Mouse (Mus musculus) kidney, embryonic 16.5 days (tissue): ENCODE results near the gene Vps29. TPM values are rescaled to one million over a fixed set of nuclear protein-coding genes. Genes with fewer than 3 reads are reported as not detected.
A peak's percentile ranks its signal among the peaks of the same experiment; 100 is the strongest.

Experiments used
- ATAC-seq: fragments of 200-750 bp; cut with Nextera tagmentation; 2 replicates; pipeline ENCODE4 v1.8.0; 2017; ENCODE audit warnings: moderate TSS enrichment; ENCODE audit not compliant: low FRiP score, low TSS enrichment
- H3K27ac ChIP-seq: fragments of 300-500 bp; sonication (generic); 2 replicates; pipeline ENCODE4 v1.5.1; 2014; ENCODE audit warnings: low read length
- H3K27me3 ChIP-seq: fragments of 300-500 bp; sonication (generic); 2 replicates; pipeline ENCODE4 v1.6.1; 2014; ENCODE audit warnings: low read length, control low read depth, mixed read lengths; ENCODE audit not compliant: insufficient read depth
- H3K36me3 ChIP-seq: fragments of 300-500 bp; sonication (generic); 2 replicates; pipeline ENCODE4 v1.6.1; 2014; ENCODE audit warnings: low read length, control low read depth, mixed read lengths; ENCODE audit not compliant: insufficient read depth
- H3K4me1 ChIP-seq: fragments of 300-500 bp; sonication (generic); 2 replicates; pipeline ENCODE4 v1.6.1; 2014; ENCODE audit warnings: low read length, control low read depth, mixed read lengths; ENCODE audit not compliant: insufficient read depth
- H3K4me2 ChIP-seq: fragments of 300-500 bp; sonication (generic); replicated peaks from 2 replicates; pipeline ENCODE4 v1.6.1; 2014; ENCODE audit warnings: low read depth, low read length
- H3K4me3 ChIP-seq: fragments of 300-500 bp; sonication (generic); 2 replicates; pipeline ENCODE4 v1.5.1; 2014; ENCODE audit warnings: mild to moderate bottlenecking, low read length
- H3K9ac ChIP-seq: fragments of 300-500 bp; sonication (generic); replicated peaks from 2 replicates; pipeline ENCODE4 v1.6.1; 2014; ENCODE audit warnings: low read length
- H3K9me3 ChIP-seq: fragments of 300-500 bp; sonication (generic); 2 replicates; pipeline ENCODE4 v1.6.1; 2016; ENCODE audit warnings: low read length, control low read depth
- WGBS: fragments of 180-500 bp; shearing (Covaris S2); extraction: QIAGEN DNeasy Blood & Tissue Kit; methylation state at CpG from one replicate; pipeline ENCODE4 v1.1.7; 2014; 5-methylcytosine and 5-hydroxymethylcytosine counted together
- polyA plus RNA-seq: library from polyadenylated mRNA; unstranded; fragments of >200 nt; fragmentation: Nextera tagmentation; extraction: Ambion mirVana; gene quantifications from 2 replicates; pipeline ENCODE4 v1.2.1, GENCODE M21; 2015

Gene Vps29
- 220 and 234 TPM in 2 replicates for polyA plus RNA-seq

- peak within 1 kb of the TSS; percentile 92 for H3K9ac ChIP-seq
- peak within 1 kb of the TSS; percentile 71 for H3K4me2 ChIP-seq
- H3K4me1 ChIP-seq, result 0 out of 2 replicates have a peak, but pooled peaks cover 5% of the 10 kb centered on the region
- H3K36me3 ChIP-seq, result peaks cover 2% of the 10 kb centered on the region; the same call in 1 of the 2 replicates
- H3K27me3 ChIP-seq, result no peaks in the 10 kb centered on the region
- WGBS, result under 1% methylated on average over 51 of the region's 51 CpGs
- no peaks in the 10 kb centered on the region for H3K9me3 ChIP-seq
- ATAC-seq, result peak; percentile 95
- H3K27ac ChIP-seq, result peak within 1 kb of the TSS; percentile 76
- peak within 1 kb of the TSS; percentile 89 for H3K4me3 ChIP-seq
Observed at GRCm38 (mm10) chr5:122353807-122354491, at the start of gene Vps29, which contains the start of gene Rad9b. Gene Vps29 (plus strand): TSS chr5:122354369. Gene Rad9b (minus strand): TSS chr5:122354233.

- Histone ChIP-seq H3K4me3 (no peak overlapping the region), H3K27ac (no peak overlapping the region; the same call in 1 of the 2 replicates), H3K4me1 (peaks cover 13% of the 10 kb centered on the region), H3K9ac (no peak overlapping the region), H3K27me3 (no peaks in the 10 kb centered on the region), H3K9me3 (no peaks in the 10 kb centered on the region), H3K36me3 (peaks cover 6% of the 10 kb centered on the region; the same call in 1 of the 2 replicates), H3K4me2 (no peak overlapping the region)
- WGBS, result 66% methylated on average over 6 of the region's 6 CpGs
- no peak for ATAC-seq
Observed at GRCm38 (mm10) chr5:122304541-122304940, 49.6 kb upstream of the Vps29 start.

GRCm38 (mm10) chr5:122305472-122305871, 48.7 kb upstream of the Vps29 start:
- H3K27ac ChIP-seq, result no peak overlapping the region
- no peak for ATAC-seq
- WGBS, result 81% methylated on average over 7 of the region's 7 CpGs
- H3K4me1 ChIP-seq, result peaks cover 13% of the 10 kb centered on the region
- H3K9me3 ChIP-seq, result no peaks in the 10 kb centered on the region
- peaks cover 6% of the 10 kb centered on the region; the same call in 1 of the 2 replicates for H3K36me3 ChIP-seq
- no peak overlapping the region for H3K4me2 ChIP-seq
- H3K4me3 ChIP-seq, result no peak overlapping the region
- no peaks in the 10 kb centered on the region for H3K27me3 ChIP-seq
- no peak overlapping the region for H3K9ac ChIP-seq

GRCm38 (mm10) chr5:122306536-122306935, 47.6 kb upstream of the Vps29 start:
- Histone ChIP-seq H3K4me3 (no peak overlapping the region), H3K27ac (no peak overlapping the region), H3K4me1 (peaks cover 13% of the 10 kb centered on the region), H3K9me3 (no peaks in the 10 kb centered on the region), H3K4me2 (no peak overlapping the region), H3K27me3 (no peaks in the 10 kb centered on the region), H3K36me3 (peaks cover 9% of the 10 kb centered on the region; the same call in 1 of the 2 replicates), H3K9ac (no peak overlapping the region)
- no peak for ATAC-seq
- 87% methylated on average over 3 of the region's 3 CpGs for WGBS

- H3K4me2 ChIP-seq, result no peak overlapping the region
- no peaks in the 10 kb centered on the region for H3K9me3 ChIP-seq
- no peaks in the 10 kb centered on the region for H3K27me3 ChIP-seq
- peaks cover 12% of the 10 kb centered on the region for H3K4me1 ChIP-seq
- no peak overlapping the region for H3K9ac ChIP-seq
- WGBS, result 84% methylated on average over 8 of the region's 8 CpGs
- no peak overlapping the region for H3K27ac ChIP-seq
- H3K4me3 ChIP-seq, result no peak overlapping the region
- peaks cover 25% of the 10 kb centered on the region for H3K36me3 ChIP-seq
- ATAC-seq, result no peak
Observed at GRCm38 (mm10) chr5:122310699-122311098, 43.5 kb upstream of the Vps29 start.

- Histone ChIP-seq H3K27ac (no peak overlapping the region), H3K4me2 (no peak overlapping the region), H3K9me3 (no peaks in the 10 kb centered on the region), H3K36me3 (peaks cover 25% of the 10 kb centered on the region), H3K4me3 (no peak overlapping the region), H3K4me1 (peaks cover 12% of the 10 kb centered on the region), H3K27me3 (no peaks in the 10 kb centered on the region), H3K9ac (no peak overlapping the region)
- 82% methylated on average over 7 of the region's 7 CpGs for WGBS
- no peak for ATAC-seq
Observed at GRCm38 (mm10) chr5:122311692-122312091, 42.5 kb upstream of the Vps29 start.

- 95% methylated on average over 4 of the region's 4 CpGs for WGBS
- H3K9me3 ChIP-seq, result no peaks in the 10 kb centered on the region
Observed at GRCm38 (mm10) chr5:122312346-122312745, 41.8 kb upstream of the Vps29 start.

GRCm38 (mm10) chr5:122312942-122313684, 41.1 kb upstream of the Vps29 start:
- 0 out of 2 replicates have a peak overlapping the region, but pooled peaks have one; percentile 14 for H3K9ac ChIP-seq

More at GRCm38 (mm10) chr5:122312346-122312745, 41.8 kb upstream of the Vps29 start:
- Histone ChIP-seq H3K27me3 (no peaks in the 10 kb centered on the region), H3K27ac (no peak overlapping the region), H3K4me1 (peaks cover 12% of the 10 kb centered on the region), H3K36me3 (peaks cover 29% of the 10 kb centered on the region), H3K4me3 (no peak overlapping the region), H3K4me2 (no peak overlapping the region), H3K9ac (no peak overlapping the region)
- no peak for ATAC-seq

GRCm38 (mm10) chr5:122314966-122315667, 39.1 kb upstream of the Vps29 start:
- no peaks in the 10 kb centered on the region for H3K9me3 ChIP-seq
- ATAC-seq, result peak; percentile 97
- H3K36me3 ChIP-seq, result peaks cover 29% of the 10 kb centered on the region; the same call in 1 of the 2 replicates
- H3K4me3 ChIP-seq, result no peak overlapping the region
- H3K9ac ChIP-seq, result no peak overlapping the region
- WGBS, result 49% methylated on average over 20 of the region's 20 CpGs
- peak overlapping the region; percentile 26; the same call in 1 of the 2 replicates for H3K27ac ChIP-seq
- H3K4me1 ChIP-seq, result peaks cover 12% of the 10 kb centered on the region
- H3K4me2 ChIP-seq, result no peak overlapping the region
- H3K27me3 ChIP-seq, result no peaks in the 10 kb centered on the region

More at GRCm38 (mm10) chr5:122312942-122313684, 41.1 kb upstream of the Vps29 start:
- 75% methylated on average over 17 of the region's 17 CpGs for WGBS
- no peak overlapping the region for H3K27ac ChIP-seq
- no peaks in the 10 kb centered on the region for H3K27me3 ChIP-seq
- H3K4me1 ChIP-seq, result peaks cover 12% of the 10 kb centered on the region
- no peak overlapping the region for H3K4me3 ChIP-seq
- no peak overlapping the region for H3K4me2 ChIP-seq
- H3K9me3 ChIP-seq, result no peaks in the 10 kb centered on the region
- no peak for ATAC-seq
- peaks cover 27% of the 10 kb centered on the region for H3K36me3 ChIP-seq
